Mouse (Mus musculus) lung, postnatal 0 days (tissue): Measurements from ENCODE around the gene Gli2.

Experiments
- CTCF ChIP-seq: IDR thresholded peaks from 2 replicates; pipeline ENCODE4 v1.5.1; 2016; ENCODE audit warnings: antibody characterized with exemption, mild to moderate bottlenecking
- EP300 ChIP-seq: IDR thresholded peaks from 2 replicates; pipeline ENCODE4 v1.6.1; 2016; ENCODE audit warnings: antibody characterized with exemption, mild to moderate bottlenecking, control low read depth

DNA sequence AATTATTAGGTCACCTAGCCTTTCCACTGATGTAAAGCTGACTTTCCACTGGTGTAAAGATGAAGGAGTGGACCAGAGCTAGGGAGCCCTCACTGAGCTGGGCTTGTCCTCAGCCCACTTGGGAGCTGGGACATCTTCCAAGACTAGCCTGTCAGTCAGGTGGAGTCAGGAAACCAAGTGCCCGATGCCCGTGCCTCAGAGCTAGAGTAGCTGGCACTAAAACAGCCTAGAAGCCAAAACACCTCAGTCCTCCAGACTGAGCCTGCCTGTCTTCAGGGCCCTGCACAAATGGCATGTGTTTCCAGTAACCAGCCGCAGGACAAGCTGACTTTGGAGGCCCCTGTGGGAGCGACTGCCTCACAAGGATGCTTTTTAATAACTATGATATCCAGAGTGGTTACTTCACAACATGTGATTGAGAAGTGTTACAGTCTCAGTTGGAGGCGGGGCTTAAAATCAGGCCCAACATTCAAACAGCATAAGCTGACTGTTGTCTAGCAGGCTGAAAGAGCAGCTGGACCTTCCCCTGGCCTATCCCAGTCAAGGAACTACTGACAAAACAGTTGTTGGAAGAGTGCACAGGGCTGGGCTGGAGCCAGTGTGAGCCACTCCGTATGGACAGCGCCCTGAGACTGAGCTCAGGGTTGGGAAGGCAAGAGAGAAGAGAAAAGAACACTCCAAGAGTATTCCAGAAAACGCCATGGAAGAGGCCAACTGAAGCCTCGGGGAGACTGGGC is 158.2 kb downstream of the Gli2 start:
- no peak for TF ChIP-seq EP300
- TF ChIP-seq CTCF = no peak
